Mouse (Mus musculus) kidney, embryonic 16.5 days (tissue): ENCODE measurements at regions not wholly inside any gene's neighbourhood (a gene's known extent, or its start where the extent isn't known, plus 50 kb on each side); places are given as distances from the start of the nearest gene placed in this dataset.
"Not testable (repeated sequence)": the region's sequence is repeated elsewhere in the genome, so short reads cannot be mapped to it uniquely, and the experiment has no call there.

Source experiments
- ATAC-seq: fragments of 200-750 bp; cut with Nextera tagmentation; 2 replicates; pipeline ENCODE4 v1.8.0; 2017; ENCODE audit warnings: moderate TSS enrichment; ENCODE audit not compliant: low FRiP score, low TSS enrichment
- H3K27ac ChIP-seq: fragments of 300-500 bp; sonication (generic); 2 replicates; pipeline ENCODE4 v1.5.1; 2014; ENCODE audit warnings: low read length
- H3K27me3 ChIP-seq: fragments of 300-500 bp; sonication (generic); 2 replicates; pipeline ENCODE4 v1.6.1; 2014; ENCODE audit warnings: low read length, control low read depth, mixed read lengths; ENCODE audit not compliant: insufficient read depth
- H3K36me3 ChIP-seq: fragments of 300-500 bp; sonication (generic); 2 replicates; pipeline ENCODE4 v1.6.1; 2014; ENCODE audit warnings: low read length, control low read depth, mixed read lengths; ENCODE audit not compliant: insufficient read depth
- H3K4me1 ChIP-seq: fragments of 300-500 bp; sonication (generic); 2 replicates; pipeline ENCODE4 v1.6.1; 2014; ENCODE audit warnings: low read length, control low read depth, mixed read lengths; ENCODE audit not compliant: insufficient read depth
- H3K4me2 ChIP-seq: fragments of 300-500 bp; sonication (generic); replicated peaks from 2 replicates; pipeline ENCODE4 v1.6.1; 2014; ENCODE audit warnings: low read depth, low read length
- H3K4me3 ChIP-seq: fragments of 300-500 bp; sonication (generic); 2 replicates; pipeline ENCODE4 v1.5.1; 2014; ENCODE audit warnings: mild to moderate bottlenecking, low read length
- H3K9ac ChIP-seq: fragments of 300-500 bp; sonication (generic); replicated peaks from 2 replicates; pipeline ENCODE4 v1.6.1; 2014; ENCODE audit warnings: low read length
- H3K9me3 ChIP-seq: fragments of 300-500 bp; sonication (generic); 2 replicates; pipeline ENCODE4 v1.6.1; 2016; ENCODE audit warnings: low read length, control low read depth
- WGBS: fragments of 180-500 bp; shearing (Covaris S2); extraction: QIAGEN DNeasy Blood & Tissue Kit; methylation state at CpG from one replicate; pipeline ENCODE4 v1.1.7; 2014; 5-methylcytosine and 5-hydroxymethylcytosine counted together

GRCm38 (mm10) chr9:81312047-81312446 is 321.6 kb downstream of the Htr1b start:
- no peak overlapping the region for H3K4me3 ChIP-seq
- H3K4me1 ChIP-seq = no peaks in the 10 kb centered on the region
- 76% methylated on average over 2 of the region's 2 CpGs for WGBS
- no peak for ATAC-seq
- H3K4me2 ChIP-seq = no peak overlapping the region
- H3K36me3 ChIP-seq = no peaks in the 10 kb centered on the region
- no peak overlapping the region for H3K9ac ChIP-seq
- H3K27ac ChIP-seq = no peak overlapping the region
- no peaks in the 10 kb centered on the region for H3K27me3 ChIP-seq
- H3K9me3 ChIP-seq = no peaks in the 10 kb centered on the region

GRCm38 (mm10) chr9:81308532-81309191 is 325.0 kb downstream of the Htr1b start:
- ATAC-seq = peak; percentile 46; the same call in 1 of the 2 replicates

GRCm38 (mm10) chr9:81305437-81306046 is 328.1 kb downstream of the Htr1b start:
- Histone ChIP-seq H3K36me3 (no peaks in the 10 kb centered on the region), H3K4me2 (no peak overlapping the region), H3K9ac (no peak overlapping the region), H3K4me1 (no peaks in the 10 kb centered on the region), H3K27me3 (no peaks in the 10 kb centered on the region), H3K4me3 (no peak overlapping the region), H3K27ac (no peak overlapping the region), H3K9me3 (no peaks in the 10 kb centered on the region)
- 84% methylated on average over 2 of the region's 2 CpGs for WGBS
- ATAC-seq = no peak

More at GRCm38 (mm10) chr9:81308532-81309191, 325.0 kb downstream of the Htr1b start:
- Histone ChIP-seq H3K36me3 (no peaks in the 10 kb centered on the region), H3K4me3 (no peak overlapping the region), H3K4me2 (no peak overlapping the region), H3K27me3 (no peaks in the 10 kb centered on the region), H3K9ac (no peak overlapping the region), H3K9me3 (no peaks in the 10 kb centered on the region), H3K4me1 (no peaks in the 10 kb centered on the region), H3K27ac (no peak overlapping the region)
- 57% methylated on average over 6 of the region's 6 CpGs for WGBS

- Histone ChIP-seq H3K36me3 (no peaks in the 10 kb centered on the region), H3K9ac (no peak overlapping the region), H3K4me3 (no peak overlapping the region), H3K4me1 (no peaks in the 10 kb centered on the region), H3K4me2 (no peak overlapping the region), H3K27me3 (no peaks in the 10 kb centered on the region), H3K27ac (no peak overlapping the region), H3K9me3 (no peaks in the 10 kb centered on the region)
- 99% methylated on average over 2 of the region's 2 CpGs for WGBS
- ATAC-seq = no peak
These were observed 357.9 kb downstream of the Htr1b start for GRCm38 (mm10) chr9:81275751-81276150.

- ATAC-seq = no peak
- Histone ChIP-seq H3K27me3 (no peaks in the 10 kb centered on the region), H3K4me3 (no peak overlapping the region), H3K4me2 (no peak overlapping the region), H3K27ac (no peak overlapping the region), H3K9ac (no peak overlapping the region), H3K4me1 (no peaks in the 10 kb centered on the region), H3K36me3 (no peaks in the 10 kb centered on the region), H3K9me3 (no peaks in the 10 kb centered on the region)
- 62% methylated on average over 1 of the region's 1 CpGs for WGBS
These were observed 358.3 kb downstream of the Htr1b start for GRCm38 (mm10) chr9:81275336-81275735.

- H3K4me1 ChIP-seq, H3K9ac ChIP-seq, H3K4me2 ChIP-seq, H3K27me3 ChIP-seq, H3K9me3 ChIP-seq, H3K36me3 ChIP-seq, ATAC-seq, H3K27ac ChIP-seq, H3K4me3 ChIP-seq: not testable (repeated sequence)
- 84% methylated on average over 2 of the region's 2 CpGs for whole genome bisulfite sequencing
These were observed 408.7 kb downstream of the Htr1b start for GRCm38 (mm10) chr9:81224957-81225356.

GRCm38 (mm10) chr9:81217938-81218337 is 415.7 kb downstream of the Htr1b start:
- WGBS = 67% methylated on average over 1 of the region's 1 CpGs
- ATAC-seq = no peak
- Histone ChIP-seq H3K27me3 (no peaks in the 10 kb centered on the region), H3K4me3 (no peak overlapping the region), H3K4me1 (no peaks in the 10 kb centered on the region), H3K4me2 (no peak overlapping the region), H3K36me3 (no peaks in the 10 kb centered on the region), H3K27ac (no peak overlapping the region), H3K9me3 (peaks cover 3% of the 10 kb centered on the region; the same call in 1 of the 2 replicates), H3K9ac (no peak overlapping the region)

- Histone ChIP-seq H3K4me1 (no peaks in the 10 kb centered on the region), H3K27me3 (no peaks in the 10 kb centered on the region), H3K9ac (no peak overlapping the region), H3K27ac (no peak overlapping the region), H3K4me3 (no peak overlapping the region), H3K36me3 (no peaks in the 10 kb centered on the region), H3K9me3 (no peaks in the 10 kb centered on the region), H3K4me2 (no peak overlapping the region)
- 56% methylated on average over 5 of the region's 5 CpGs for WGBS
- no peak for ATAC-seq
These were observed 418.0 kb downstream of the Htr1b start for GRCm38 (mm10) chr9:81215601-81216141.

GRCm38 (mm10) chr9:81214692-81215091 is 418.9 kb downstream of the Htr1b start:
- Histone ChIP-seq H3K36me3 (no peaks in the 10 kb centered on the region), H3K27me3 (no peaks in the 10 kb centered on the region), H3K9me3 (no peaks in the 10 kb centered on the region), H3K4me1 (no peaks in the 10 kb centered on the region), H3K9ac (no peak overlapping the region), H3K4me2 (no peak overlapping the region), H3K4me3 (no peak overlapping the region), H3K27ac (no peak overlapping the region)
- 77% methylated on average over 5 of the region's 5 CpGs for WGBS
- no peak for ATAC-seq

- ATAC-seq = no peak
- Histone ChIP-seq H3K4me3 (no peak overlapping the region), H3K9me3 (no peaks in the 10 kb centered on the region), H3K4me1 (no peaks in the 10 kb centered on the region), H3K9ac (no peak overlapping the region), H3K27ac (no peak overlapping the region), H3K4me2 (no peak overlapping the region), H3K36me3 (no peaks in the 10 kb centered on the region), H3K27me3 (no peaks in the 10 kb centered on the region)
- WGBS = 76% methylated on average over 2 of the region's 2 CpGs
These were observed 441.0 kb downstream of the Htr1b start for GRCm38 (mm10) chr9:81192643-81193042.
